Mouse (Mus musculus): Measurements from ENCODE around the gene Rack1. TPM values are rescaled to one million over a fixed set of nuclear protein-coding genes. Genes with fewer than 3 reads are reported as not detected.
"Not testable (repeated sequence)": the region's sequence is repeated elsewhere in the genome, so short reads cannot be mapped to it uniquely, and the experiment has no call there.

Gene Rack1
- total and polyA plus RNA-seq, 2 experiments from 2014 or later = 368 to 1,021 TPM

DNA sequence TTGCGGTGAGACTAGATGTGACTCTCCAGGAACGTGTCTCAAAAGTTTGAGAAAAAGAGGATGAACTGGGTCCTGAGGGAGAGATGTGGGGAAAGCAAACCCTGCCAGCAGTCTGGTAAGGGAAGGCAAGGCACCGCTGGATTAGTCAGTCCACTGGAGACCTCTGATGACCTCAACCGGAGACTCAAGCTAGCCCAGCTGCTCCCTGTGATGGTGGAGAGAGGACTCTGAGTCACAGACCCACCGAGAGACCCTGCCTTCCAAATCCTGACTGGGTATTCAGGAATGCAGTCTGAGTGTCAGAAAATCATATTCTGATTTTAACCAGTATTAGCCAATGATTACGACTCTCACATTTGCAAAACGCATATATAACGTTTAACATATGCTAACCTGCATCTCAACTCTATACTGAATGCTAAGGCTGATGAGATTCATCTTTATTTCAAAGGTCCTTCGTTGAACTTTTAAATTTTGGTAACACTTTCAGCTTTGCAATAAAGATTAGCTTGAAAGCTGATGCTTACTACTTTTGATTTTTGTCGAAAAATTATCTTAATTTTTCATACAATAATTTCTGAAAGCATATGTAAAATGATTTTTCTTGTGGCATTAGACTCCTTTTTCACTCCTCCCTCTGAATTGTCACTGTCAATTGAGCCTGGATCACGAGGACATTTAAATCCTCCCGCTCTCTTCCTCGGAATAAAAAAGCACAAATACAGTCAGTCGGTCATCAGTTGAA is 22.8 kb downstream of the Rack1 start:
- Histone ChIP-seq H3K4me1 (ENCODE audit: insufficient read depth) (0 out of 2 replicates have a peak, but pooled peaks cover 6% of the 10 kb centered on the region), H3K9ac (no peak overlapping the region), H3K27ac (ENCODE audit: low read depth, low read length) (no peak overlapping the region), H3K36me3 (ENCODE audit: insufficient read depth) (no peaks in the 10 kb centered on the region), H3K27me3 (ENCODE audit: insufficient read depth, low read length) (peaks cover 14% of the 10 kb centered on the region), H3K9me3 (ENCODE audit: low read length) (no peaks in the 10 kb centered on the region), H3K4me3 (ENCODE audit: low read depth, low read length) (peak overlapping the region; percentile 33), H3K4me2 (ENCODE audit: low read depth) (peak overlapping the region; percentile 55)
- ATAC-seq (no peak), DNase-seq (no peak)
- 37% methylated on average over 14 of the region's 14 CpGs for WGBS
- no peak for TF ChIP-seq CTCF (IDR thresholded peaks at IDR 0.05; ENCODE audit: low read depth)

DNA sequence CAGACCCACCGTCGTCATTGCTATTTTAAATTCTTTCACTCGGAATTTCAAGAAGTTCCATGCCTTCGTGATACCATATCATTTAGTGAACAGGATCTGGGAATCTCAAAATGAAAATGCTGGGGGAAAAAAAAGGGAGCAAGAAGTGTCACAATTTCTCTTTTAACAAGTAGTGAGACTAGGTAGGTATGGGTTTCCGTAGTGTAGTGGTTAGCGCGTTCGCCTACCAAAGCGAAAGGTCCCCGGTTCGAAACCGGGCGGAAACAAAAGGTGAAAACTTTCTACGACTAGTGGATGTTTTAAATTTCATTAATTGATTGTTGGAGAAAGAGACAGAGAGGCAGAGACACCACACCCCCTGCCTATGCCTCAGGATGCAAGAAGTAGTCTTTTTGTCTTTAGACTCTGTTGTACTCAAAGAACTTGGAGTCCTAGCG is 23.4 kb downstream of the Rack1 start:
- ATAC-seq = peak; percentile 44; the same call in 1 of the 2 replicates
- Histone ChIP-seq H3K4me2 (ENCODE audit: low read depth) (peak overlapping the region; percentile 55), H3K9me3 (ENCODE audit: low read length) (no peaks in the 10 kb centered on the region), H3K27me3 (ENCODE audit: insufficient read depth, low read length) (peaks cover 14% of the 10 kb centered on the region), H3K36me3 (ENCODE audit: insufficient read depth) (no peaks in the 10 kb centered on the region), H3K4me3 (ENCODE audit: low read depth, low read length) (peak overlapping the region; percentile 33), H3K9ac (no peak overlapping the region), H3K4me1 (ENCODE audit: insufficient read depth) (0 out of 2 replicates have a peak, but pooled peaks cover 6% of the 10 kb centered on the region), H3K27ac (ENCODE audit: low read depth, low read length) (no peak overlapping the region)
- TF ChIP-seq CTCF (IDR thresholded peaks at IDR 0.05; ENCODE audit: low read depth) = no peak
- peak; percentile 88 for DNase-seq
- WGBS = under 1% methylated on average over 15 of the region's 15 CpGs

DNA sequence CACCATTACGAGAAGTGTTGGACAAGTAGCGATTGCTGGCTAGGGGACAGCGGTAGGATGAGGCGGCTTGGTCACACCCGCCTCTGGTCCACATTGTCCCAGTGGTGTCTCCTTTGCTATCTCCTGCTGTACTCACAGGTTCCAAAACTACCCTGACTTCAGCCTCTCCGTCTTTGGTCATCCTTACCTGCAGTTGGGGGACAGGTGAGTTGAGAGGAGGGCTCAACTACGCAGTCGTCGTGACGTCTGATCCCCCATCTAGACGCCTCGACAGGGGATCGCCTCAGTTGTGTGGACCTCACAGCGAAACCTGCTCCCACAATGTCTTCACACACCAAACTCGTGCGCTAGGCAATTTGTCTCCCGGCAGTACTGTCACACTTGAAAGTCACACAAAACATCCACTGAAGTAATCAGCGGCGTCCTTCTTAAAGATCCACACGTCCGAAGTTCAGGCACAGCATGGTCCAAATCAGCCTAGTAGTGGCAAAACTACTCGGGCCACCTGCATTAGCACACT is 24.2 kb downstream of the Rack1 start:
- H3K4me1 ChIP-seq (ENCODE audit: insufficient read depth) = 0 out of 2 replicates have a peak, but pooled peaks cover 6% of the 10 kb centered on the region
- ATAC-seq = no peak
- 7% methylated on average over 22 of the region's 22 CpGs for WGBS

DNA sequence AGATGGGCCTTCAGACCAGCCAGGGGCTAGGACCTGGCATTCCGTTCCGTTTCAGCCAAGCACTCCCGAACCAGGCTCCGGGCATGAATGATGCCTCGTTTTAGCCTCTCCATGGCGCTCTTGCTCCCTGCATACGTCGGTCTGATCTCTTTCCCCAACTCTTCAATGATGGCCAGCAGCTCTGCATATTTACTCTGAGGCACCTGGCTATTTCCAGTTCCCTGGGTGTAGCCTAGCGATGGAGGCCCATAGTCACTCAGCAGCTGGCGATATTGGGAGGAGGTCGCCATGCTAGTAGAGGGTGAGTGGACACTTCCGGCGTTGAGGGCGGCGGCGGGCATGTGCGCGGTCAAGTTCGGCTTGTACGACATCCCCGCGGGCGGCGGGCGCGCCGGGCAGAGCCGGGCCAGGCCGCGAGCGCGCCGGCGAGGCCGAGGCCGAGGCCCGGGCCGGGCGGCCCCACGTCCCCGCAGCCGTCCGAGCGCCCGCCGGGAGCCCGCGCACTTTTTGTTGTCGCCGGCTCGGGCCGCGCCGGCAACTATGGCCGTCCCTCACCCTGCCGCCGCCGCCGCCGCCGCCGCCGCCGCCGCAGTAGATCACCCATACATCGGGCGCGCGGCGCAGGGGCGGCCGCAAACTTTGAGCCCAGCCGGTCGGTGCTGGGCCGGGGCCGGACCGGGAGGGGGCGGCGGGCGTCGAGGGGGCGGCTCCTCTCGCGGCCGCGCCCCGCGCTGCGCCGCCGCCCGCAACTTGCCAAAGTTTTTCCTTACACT is 26.0 kb downstream of the Rack1 start, which contains the start of the genes Trim7 and Gm12184:
TSS of gene Trim7 (plus strand) at position 162 of the 773 bp plus-strand sequence.
TSS of gene Gm12184 (minus strand) at position 677 of the 773 bp plus-strand sequence.
- DNase-seq; H3K36me3 ChIP-seq (ENCODE audit: insufficient read depth); H3K9me3 ChIP-seq (ENCODE audit: low read length); H3K4me1 ChIP-seq (ENCODE audit: insufficient read depth); H3K9ac ChIP-seq; H3K27ac ChIP-seq (ENCODE audit: low read depth, low read length): not testable (repeated sequence)
- ATAC-seq = peak; percentile 71
- Histone ChIP-seq H3K4me2 (ENCODE audit: low read depth) (peak within 1 kb of the TSS; percentile 44), H3K27me3 (ENCODE audit: insufficient read depth, low read length) (peaks cover 14% of the 10 kb centered on the region), H3K4me3 (ENCODE audit: low read depth, low read length) (peak within 1 kb of the TSS; percentile 35)
- 1% methylated on average over 42 of the region's 92 CpGs for WGBS

More for the DNA sequence above, 24.2 kb downstream of the Rack1 start:
- H3K36me3 ChIP-seq (ENCODE audit: insufficient read depth) = no peaks in the 10 kb centered on the region
- no peak for DNase-seq
- H3K27me3 ChIP-seq (ENCODE audit: insufficient read depth, low read length) = peaks cover 14% of the 10 kb centered on the region
- TF ChIP-seq CTCF (IDR thresholded peaks at IDR 0.05; ENCODE audit: low read depth) = no peak
- H3K4me2 ChIP-seq (ENCODE audit: low read depth) = peak overlapping the region; percentile 55
- no peak overlapping the region for H3K27ac ChIP-seq (ENCODE audit: low read depth, low read length)
- H3K9ac ChIP-seq = no peak overlapping the region
- H3K9me3 ChIP-seq (ENCODE audit: low read length) = no peaks in the 10 kb centered on the region
- H3K4me3 ChIP-seq (ENCODE audit: low read depth, low read length) = peak overlapping the region; percentile 33

DNA sequence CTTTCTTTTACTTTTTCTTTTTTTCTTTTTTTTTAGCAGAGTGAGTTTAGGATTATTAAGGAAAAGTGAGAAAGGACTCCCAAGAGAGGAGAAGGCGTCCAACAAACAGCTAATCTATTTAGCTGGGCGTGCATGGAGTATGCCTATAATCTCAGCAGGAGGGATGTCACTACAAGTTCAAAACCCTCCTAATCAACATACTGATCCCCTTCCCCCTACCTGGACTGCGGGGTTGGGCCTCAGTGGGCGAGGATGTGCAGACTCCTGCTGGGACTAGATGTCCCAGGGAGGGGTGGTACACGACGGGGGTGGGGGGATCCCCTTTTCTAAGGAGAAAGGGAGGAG is 26.6 kb downstream of the Rack1 start:
- no peaks in the 10 kb centered on the region for H3K9me3 ChIP-seq (ENCODE audit: low read length)
- no peak overlapping the region for H3K9ac ChIP-seq
- H3K27ac ChIP-seq (ENCODE audit: low read depth, low read length) = no peak overlapping the region
- 0% methylated on average over 6 of the region's 6 CpGs for WGBS
- ATAC-seq (no peak), DNase-seq (no peak)
- peaks cover 14% of the 10 kb centered on the region for H3K27me3 ChIP-seq (ENCODE audit: insufficient read depth, low read length)
- no peaks in the 10 kb centered on the region for H3K36me3 ChIP-seq (ENCODE audit: insufficient read depth)
- H3K4me2 ChIP-seq (ENCODE audit: low read depth) = peak overlapping the region; percentile 44
- TF ChIP-seq CTCF (IDR thresholded peaks at IDR 0.05; ENCODE audit: low read depth) = no peak
- peak overlapping the region; percentile 35 for H3K4me3 ChIP-seq (ENCODE audit: low read depth, low read length)
- H3K4me1 ChIP-seq (ENCODE audit: insufficient read depth) = 0 out of 2 replicates have a peak, but pooled peaks cover 6% of the 10 kb centered on the region

DNA sequence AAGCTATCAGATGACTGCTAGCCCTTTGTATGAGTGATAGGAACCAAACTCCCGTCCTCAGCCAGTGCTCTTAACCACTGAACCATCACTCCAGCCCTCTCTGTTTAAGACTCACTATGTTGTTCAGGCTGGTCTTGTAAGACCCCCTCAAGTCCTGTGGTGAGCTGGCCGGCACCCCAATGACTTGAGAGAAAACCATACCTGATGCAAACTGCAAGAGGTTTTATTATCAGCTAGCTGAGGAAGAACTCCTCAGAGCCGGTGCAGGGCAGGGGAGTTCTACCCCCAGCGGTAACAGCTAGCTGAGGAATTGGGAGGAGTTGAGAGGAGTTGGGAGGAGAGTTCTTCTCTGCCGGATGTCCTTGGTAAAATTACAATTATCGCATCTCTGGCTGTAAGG is 27.8 kb downstream of the Rack1 start:
- Histone ChIP-seq H3K36me3 (ENCODE audit: insufficient read depth) (no peaks in the 10 kb centered on the region), H3K4me1 (ENCODE audit: insufficient read depth) (0 out of 2 replicates have a peak, but pooled peaks cover 6% of the 10 kb centered on the region), H3K9ac (no peak overlapping the region), H3K27ac (ENCODE audit: low read depth, low read length) (no peak overlapping the region), H3K27me3 (ENCODE audit: insufficient read depth, low read length) (peaks cover 14% of the 10 kb centered on the region), H3K9me3 (ENCODE audit: low read length) (no peaks in the 10 kb centered on the region), H3K4me2 (ENCODE audit: low read depth) (no peak overlapping the region), H3K4me3 (ENCODE audit: low read depth, low read length) (no peak overlapping the region)
- 69% methylated on average over 6 of the region's 6 CpGs for WGBS
- DNase-seq (no peak), ATAC-seq (no peak)
- TF ChIP-seq CTCF (IDR thresholded peaks at IDR 0.05; ENCODE audit: low read depth) = no peak

All from forebrain, postnatal 0 days (tissue).